ENCODE assay signal across 9 mouse cellular contexts in the genomic region with DNA sequence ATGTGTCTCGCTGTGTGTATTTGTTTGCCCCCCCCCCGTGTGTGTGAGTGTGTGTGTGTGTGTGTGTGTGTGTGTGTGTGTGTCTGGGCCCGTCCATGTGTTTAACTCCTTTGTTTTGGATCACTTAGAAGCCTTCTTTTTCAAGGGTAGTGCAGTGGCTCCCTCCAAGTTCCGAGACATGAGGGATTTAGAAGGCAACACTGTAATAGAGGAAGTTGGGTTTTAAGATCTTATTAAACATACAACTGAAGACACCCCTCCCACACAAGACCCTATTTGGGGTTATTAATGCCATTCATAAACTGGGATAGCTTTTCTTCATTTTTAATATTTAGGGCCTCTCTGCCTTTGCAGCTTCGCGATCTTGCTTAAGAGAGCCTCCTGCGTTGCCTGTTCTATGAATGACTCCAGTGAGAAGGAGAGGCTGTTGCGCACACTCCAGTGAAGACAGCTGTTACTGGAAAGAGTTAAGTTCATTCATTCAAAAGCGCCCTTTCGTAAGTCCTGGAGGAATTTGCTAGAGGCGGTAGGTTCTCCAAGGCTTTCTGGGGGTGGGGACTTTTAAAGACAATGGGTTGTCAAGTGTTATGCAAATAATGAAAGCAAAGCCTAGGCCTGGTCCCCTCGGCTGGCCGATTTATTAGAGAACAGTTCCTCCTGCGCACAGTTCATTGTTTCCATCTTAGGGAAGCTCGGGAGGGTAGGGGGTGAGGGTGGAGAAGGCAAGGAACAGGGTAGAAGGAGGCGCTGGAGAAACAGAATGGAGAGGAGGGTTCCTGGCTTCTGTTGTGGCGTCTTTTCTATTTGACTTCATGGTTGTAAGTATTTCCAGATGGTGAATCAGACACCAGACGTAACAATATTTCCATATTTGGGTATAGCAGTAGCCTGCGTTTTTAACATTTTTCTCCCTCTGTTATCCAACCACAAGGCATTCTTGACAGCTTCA. TPM values are rescaled to one million over a fixed set of nuclear protein-coding genes. Genes with fewer than 3 reads are reported as not detected.
A peak's percentile ranks its signal among the peaks of the same experiment; 100 is the strongest.
DNase-seq lines count a peak whose midpoint lies in the region; ATAC-seq lines count a peak whose summit lies in the region.
"Had no signal": no experiment of that assay in that cellular context is flagged by ENCODE, and none has a peak within 500 bp of the region (broad histone marks: within the 10 kb centered on the region; RNA-seq: fewer than 3 reads in every experiment).

No protein-coding gene starts in this region.

- peak overlapping the region; percentile 25 for H3K9ac ChIP-seq in embryonic facial prominence, embryonic 12.5 days
- H3K9ac ChIP-seq in liver, embryonic 12.5 days, result 0 out of 2 replicates have a peak overlapping the region, but pooled peaks have one; percentile 27
- H3K9ac ChIP-seq in neural tube, embryonic 14.5 days (replicated peaks; ENCODE audit: low read depth, low read length), result no peak overlapping the region

- H3K4me1 ChIP-seq in embryonic facial prominence, embryonic 12.5 days, result peaks cover 35% of the 10 kb centered on the region
- H3K4me1 ChIP-seq in liver, embryonic 12.5 days, result peaks cover 25% of the 10 kb centered on the region
- H3K4me1 ChIP-seq in neural tube, embryonic 14.5 days (ENCODE audit: control insufficient read depth, insufficient read depth, low read length), result peaks cover 40% of the 10 kb centered on the region

- H3K4me2 ChIP-seq in embryonic facial prominence, embryonic 12.5 days (replicated peaks), result peak overlapping the region; percentile 64
- H3K4me2 ChIP-seq in liver, embryonic 12.5 days, result peak overlapping the region; percentile 68
- H3K4me2 ChIP-seq in neural tube, embryonic 14.5 days (ENCODE audit: low read depth, low read length), result peak overlapping the region; percentile 87

- no peaks in the 10 kb centered on the region for H3K27me3 ChIP-seq in embryonic facial prominence, embryonic 12.5 days
- peaks cover 80% of the 10 kb centered on the region for H3K27me3 ChIP-seq in liver, embryonic 12.5 days (replicated peaks)
- peaks cover 11% of the 10 kb centered on the region for H3K27me3 ChIP-seq in neural tube, embryonic 14.5 days (ENCODE audit: control insufficient read depth, insufficient read depth, low read length)

- peak overlapping the region; percentile 67 for H3K4me3 ChIP-seq in embryonic facial prominence, embryonic 12.5 days
- H3K4me3 ChIP-seq in liver, embryonic 12.5 days, result peak overlapping the region; percentile 50; the same call in 1 of the 2 replicates
- H3K4me3 ChIP-seq in neural tube, embryonic 14.5 days (ENCODE audit: low read depth, low read length), result no peak overlapping the region

- ATAC-seq in embryonic facial prominence, embryonic 12.5 days (ENCODE audit: insufficient number of reproducible peaks, insufficient read depth, low FRiP score, low TSS enrichment), result peak; percentile 38
- ATAC-seq in liver, embryonic 12.5 days, result no peak
- ATAC-seq in neural tube, embryonic 14.5 days (ENCODE audit: low read depth), result no peak

- DNase-seq in gastrocnemius, adult 18-20 months (ENCODE audit: low spot score), result peak; percentile 47
- no peak for DNase-seq in gastrocnemius, postnatal 4 days (ENCODE audit: low spot score in 2 of 2)
- DNase-seq in heart, postnatal 14 days, result peak; percentile 32 to 41
- DNase-seq in cerebellum, postnatal 25 days, result no peak
- no peak for DNase-seq in urinary bladder, postnatal 36 days (ENCODE audit: low spot score in 2 of 2)

- peak overlapping the region; percentile 96 for H3K27ac ChIP-seq in embryonic facial prominence, embryonic 12.5 days
- peak overlapping the region; percentile 54 for H3K27ac ChIP-seq in liver, embryonic 12.5 days
- no peak overlapping the region for H3K27ac ChIP-seq in neural tube, embryonic 14.5 days (ENCODE audit: low read depth, low read length)
- H3K27ac ChIP-seq: macrophage had no signal

- H3K36me3 ChIP-seq in embryonic facial prominence, embryonic 12.5 days, result 0 out of 2 replicates have a peak, but pooled peaks cover 10% of the 10 kb centered on the region
- H3K36me3 ChIP-seq in liver, embryonic 12.5 days, result 0 out of 2 replicates have a peak, but pooled peaks cover 3% of the 10 kb centered on the region
- H3K36me3 ChIP-seq in neural tube, embryonic 14.5 days (ENCODE audit: control insufficient read depth, insufficient read depth, low read length), result no peaks in the 10 kb centered on the region

- 5% methylated on average over 19 of the region's 19 CpGs for WGBS in embryonic facial prominence, embryonic 12.5 days
- WGBS in liver, embryonic 12.5 days (ENCODE audit: insufficient replicate concordance), result 9% methylated on average over 19 of the region's 19 CpGs
- 6% methylated on average over 18 of the region's 19 CpGs for WGBS in neural tube, embryonic 14.5 days

- H3K9me3 ChIP-seq in embryonic facial prominence, embryonic 12.5 days, result no peaks in the 10 kb centered on the region
- H3K9me3 ChIP-seq in liver, embryonic 12.5 days (replicated peaks), result no peaks in the 10 kb centered on the region
- H3K9me3 ChIP-seq in neural tube, embryonic 14.5 days (ENCODE audit: control insufficient read depth, low read length), result no peaks in the 10 kb centered on the region

- intact Hi-C loops in heart, postnatal 14 days (cut with DNase I), result no loop called here

RNA-seq across cellular contexts. Expression of gene Ccn1, which starts 1.5 kb away (rescaled TPM):
- total RNA-seq in gastrocnemius, adult 18-20 months (2021), result 100 to 1,000 TPM in 1 of 2 experiments, 10 to 100 TPM in 1; 45.3 to 211 TPM
- total RNA-seq in gastrocnemius, postnatal 4 days (2021), result 10 to 100 TPM; 40.7 to 49.3 TPM
- 56.8 and 63.7 TPM in 2 replicates for polyA plus RNA-seq in embryonic facial prominence, embryonic 12.5 days (2016; fragmentation: Nextera tagmentation; extraction: Ambion mirVana)
- total RNA-seq in heart, postnatal 14 days (2021), result 10 to 100 TPM; 29.1 to 29.7 TPM
- 11.1 and 11.3 TPM in 2 replicates for polyA plus RNA-seq in liver, embryonic 12.5 days (2016; fragmentation: Nextera tagmentation; extraction: Ambion mirVana)
- 1.9 and 4.5 TPM in 2 replicates for polyA plus RNA-seq in neural tube, embryonic 14.5 days (2014; fragmentation: Nextera tagmentation; extraction: Ambion mirVana)

Comparison
In these comparisons a context has a peak if more than half of its experiments do, and no peak if none do; other contexts are left out.
1. DNase-seq: peak in gastrocnemius, adult 18-20 months (single experiment) and heart, postnatal 14 days (2 of 2); none in gastrocnemius, postnatal 4 days (0 of 2), cerebellum, postnatal 25 days (0 of 2) and urinary bladder, postnatal 36 days (0 of 2).
2. Peak in every context shown above with its lines, with median percentiles within 50 percentile points of each other: H3K4me2 ChIP-seq.